Mouse (Mus musculus) spleen, adult 10 weeks (tissue): ENCODE measurements around the gene Qser1. TPM values are rescaled to one million over a fixed set of nuclear protein-coding genes. Genes with fewer than 3 reads are reported as not detected.

Experiments
- polyA plus RNA-seq: library from polyadenylated mRNA; stranded (reverse); fragments of 350-450 nt; fragmentation: Illumina TruSeq; extraction: RNeasy Lipid Tissue Mini Kit (QIAGEN cat#74804); gene quantifications from one replicate; pipeline ENCODE4 v1.2.3, GENCODE M21; 2015; ENCODE audit warnings: low replicate concordance; ENCODE audit not compliant: insufficient read depth

Qser1 gene
- 14.1 TPM for polyA plus RNA-seq

DNA sequence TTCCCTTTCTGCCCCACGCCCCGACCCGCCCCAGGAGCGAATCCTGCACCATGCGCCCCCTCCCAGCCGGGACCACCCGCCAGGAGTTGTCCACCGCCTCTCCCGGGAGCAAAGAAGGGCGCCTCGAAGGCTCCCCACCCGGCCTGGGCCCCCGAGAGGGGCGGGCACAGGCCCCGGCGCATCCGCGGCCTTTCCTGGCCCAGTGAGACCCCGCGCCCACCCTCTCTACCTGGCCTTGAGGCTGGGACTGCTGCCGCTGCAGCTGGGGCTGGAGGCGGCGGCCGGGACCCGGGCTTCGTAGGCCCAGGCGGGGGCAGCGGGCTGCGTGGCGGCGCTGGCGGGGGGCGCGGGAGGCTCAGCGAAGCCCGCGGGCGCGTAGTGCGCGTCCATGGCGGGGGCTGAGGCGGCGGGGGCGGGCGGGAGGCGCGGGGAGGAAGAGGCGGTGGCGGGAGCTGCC is at the start of gene Qser1:
Gene Qser1 (minus strand): TSS at position 390 of the 457 bp plus-strand sequence.

DNA sequence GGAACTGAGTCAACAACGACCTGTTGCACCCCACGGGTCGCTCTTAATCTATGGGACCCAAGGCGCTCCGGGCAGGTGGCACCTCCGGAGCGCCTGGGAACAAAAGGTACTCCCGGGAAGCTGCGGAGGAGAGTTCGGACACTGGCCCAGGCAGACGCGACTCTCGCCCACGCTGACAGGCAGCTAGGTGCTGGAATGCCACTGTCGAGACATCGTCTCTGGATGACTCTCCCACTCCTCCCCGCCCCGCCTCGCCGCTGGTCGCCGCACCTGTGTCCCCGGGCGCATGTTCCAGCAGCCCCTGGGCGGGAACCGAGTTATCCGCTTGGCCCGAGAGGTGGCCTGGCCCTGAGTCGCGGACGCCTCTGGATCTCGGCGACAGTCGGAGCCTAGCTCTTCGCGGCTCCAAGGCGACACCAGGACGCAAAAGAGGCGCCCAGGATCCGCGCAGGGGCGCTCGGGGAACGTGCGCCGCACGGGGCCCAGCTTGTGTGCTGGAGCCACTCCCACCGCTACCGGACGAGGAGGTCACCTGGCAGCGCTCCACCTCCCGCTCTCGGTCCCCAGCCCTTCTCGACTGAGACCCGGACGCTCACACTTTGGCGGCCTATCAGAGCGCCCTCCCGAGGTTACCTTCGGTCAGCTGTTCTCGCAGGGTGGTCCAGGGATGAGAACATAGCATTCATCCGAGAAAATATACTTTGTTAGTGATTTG is 32.9 kb upstream of the Qser1 start, which contains the start of gene Prrg4:
Gene Prrg4 (minus strand): TSS at position 601 of the 715 bp plus-strand sequence.

DNA sequence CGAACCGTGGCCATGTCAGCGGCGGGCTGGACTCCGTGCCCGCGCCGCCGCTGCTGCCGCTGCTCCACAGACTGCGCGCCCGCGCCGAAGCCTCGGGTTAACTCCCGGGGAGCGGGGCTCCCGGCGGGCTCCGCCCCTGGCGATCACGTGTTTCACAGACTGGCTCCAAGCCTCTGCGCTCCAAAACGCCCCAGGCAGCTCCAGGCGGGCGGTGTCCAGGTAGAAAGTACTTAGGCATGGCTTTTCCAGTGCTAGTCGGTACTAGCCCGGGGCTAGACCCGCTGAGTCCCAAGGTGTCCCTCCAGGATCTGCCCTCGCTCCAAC is 73.9 kb downstream of the Qser1 start, which contains the start of gene Depdc7:
Gene Depdc7 (minus strand): TSS at position 138 of the 324 bp plus-strand sequence.

DNA sequence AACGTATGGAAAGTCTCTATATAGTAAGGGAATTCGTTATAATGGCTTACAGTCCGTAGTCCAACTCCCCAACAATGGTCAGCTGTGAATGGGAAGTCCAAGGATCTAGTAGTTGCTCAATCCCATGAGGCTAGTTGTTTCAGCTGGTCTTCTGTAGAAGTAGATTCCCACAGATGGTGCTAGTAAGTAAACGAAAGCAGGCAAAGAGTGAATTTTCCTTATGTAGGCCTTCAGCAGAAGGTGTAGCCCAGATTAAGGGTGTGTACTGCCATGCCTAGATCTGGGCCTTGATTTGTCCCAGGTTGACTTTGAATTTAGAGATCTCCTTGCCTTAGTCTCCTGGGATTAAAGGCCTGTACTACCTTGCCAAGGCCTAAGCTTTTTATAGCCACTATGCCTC is 100.3 kb downstream of the Qser1 start, which contains the start of gene Pin1rt1:
Gene Pin1rt1 (minus strand): TSS at position 101 of the 400 bp plus-strand sequence.

DNA sequence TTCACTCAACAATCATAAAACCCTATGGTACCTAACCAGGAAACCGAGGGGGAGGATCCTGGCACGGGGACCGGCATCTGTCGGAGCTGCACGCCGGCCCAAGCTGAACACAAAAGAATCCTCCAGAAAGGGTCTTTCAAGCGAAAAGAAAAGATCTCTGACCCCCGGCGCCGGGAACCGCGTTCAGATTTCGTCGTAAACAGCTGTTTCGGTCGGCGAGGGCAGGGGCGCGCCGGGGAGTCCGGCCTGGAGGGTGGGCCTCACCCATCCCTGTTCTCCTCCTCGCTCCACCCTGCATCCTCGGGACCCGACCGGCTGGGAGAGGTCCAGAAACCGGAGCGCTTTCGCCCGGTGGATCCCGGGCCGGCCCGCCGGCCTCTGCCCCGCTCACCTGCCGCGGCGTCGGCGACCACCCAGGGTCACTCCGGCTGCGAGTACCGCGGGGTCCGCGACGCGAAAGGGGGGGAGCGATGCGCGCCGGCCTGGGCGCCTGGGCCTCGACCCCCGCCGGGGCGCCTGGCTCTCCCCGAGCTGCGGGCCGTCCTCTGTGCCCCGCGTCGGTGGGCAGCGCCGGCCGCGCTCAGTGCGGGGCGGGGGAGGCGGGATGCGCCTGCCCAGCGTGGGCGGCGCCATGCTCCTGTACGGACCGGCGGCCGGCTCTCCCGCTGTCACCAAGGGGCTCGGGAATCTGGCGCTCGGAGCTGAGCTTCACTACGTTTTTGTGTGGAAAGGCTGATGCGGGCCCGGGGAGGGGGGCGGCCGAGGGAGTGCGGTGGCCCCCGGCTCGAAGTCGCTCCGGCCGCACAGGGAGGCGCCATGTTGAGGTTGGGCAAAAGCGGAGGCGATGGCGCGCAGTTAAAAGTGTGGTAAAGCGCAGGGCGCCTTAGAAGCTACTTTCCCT is 104.7 kb downstream of the Qser1 start, which contains the start of gene Tcp11l1:
Gene Tcp11l1 (minus strand): TSS at position 585 of the 901 bp plus-strand sequence.

Other genes with a start within 250 kb of the Qser1 start
- 65.9 TPM for gene Cstf3, start 226.2 kb downstream of the Qser1 start, polyA plus RNA-seq
- gene Tcp11l1, start 104.6 kb downstream of the Qser1 start, polyA plus RNA-seq: 6.9 TPM
- not detected for gene Pin1rt1, start 100.4 kb downstream of the Qser1 start, polyA plus RNA-seq
- 5.4 TPM for gene Depdc7, start 73.9 kb downstream of the Qser1 start, polyA plus RNA-seq
- 3.0 TPM for gene Prrg4, start 33.1 kb upstream of the Qser1 start, polyA plus RNA-seq
- gene Ccdc73, start 51.0 kb upstream of the Qser1 start, polyA plus RNA-seq: 9.4 TPM
- gene Eif3m, start 200.3 kb upstream of the Qser1 start, polyA plus RNA-seq: 302 TPM